Mouse (Mus musculus) kidney, adult 2 months (tissue): Measurements from ENCODE around the gene Fbxw5. TPM values are rescaled to one million over a fixed set of nuclear protein-coding genes. Genes with fewer than 3 reads are reported as not detected.
A peak's percentile ranks its signal among the peaks of the same experiment; 100 is the strongest.

Experiments
- DNase-seq: peaks from one replicate; pipeline ENCODE4 v3.0.0; 2021
- H3K27ac ChIP-seq: fragments of 200-500 bp; 2 replicates; pipeline ENCODE4 v1.5.1; 2012; ENCODE audit warnings: low read depth, low read length, control low read depth, inconsistent platforms; ENCODE audit not compliant: insufficient read depth
- H3K27me3 ChIP-seq: fragments of 200-500 bp; replicated peaks from 2 replicates; pipeline ENCODE4 v1.6.1; 2012; ENCODE audit warnings: mild to moderate bottlenecking, moderate library complexity, low read length, inconsistent platforms; ENCODE audit not compliant: control insufficient read depth, insufficient read depth
- H3K36me3 ChIP-seq: fragments of 200-500 bp; 2 replicates; pipeline ENCODE4 v1.6.1; 2012; ENCODE audit warnings: mild to moderate bottlenecking, moderate library complexity, low read length, inconsistent platforms; ENCODE audit not compliant: control insufficient read depth, insufficient read depth
- H3K4me1 ChIP-seq: fragments of 200-500 bp; 2 replicates; pipeline ENCODE4 v1.6.1; 2011; ENCODE audit warnings: low read length; ENCODE audit not compliant: control insufficient read depth, insufficient read depth
- H3K4me3 ChIP-seq: fragments of 200-500 bp; 2 replicates; pipeline ENCODE4 v1.5.1; 2011; ENCODE audit warnings: mild to moderate bottlenecking, low read depth, low read length, control low read depth; ENCODE audit not compliant: insufficient read depth
- CTCF ChIP-seq: fragments of 200-500 bp; conservative IDR thresholded peaks from 2 replicates; pipeline ENCODE4 v1.5.1; 2011; ENCODE audit warnings: low read depth, mild to moderate bottlenecking, control low read depth, low read length, moderate library complexity, mixed read lengths; ENCODE audit not compliant: insufficient read depth, insufficient read length
- POLR2A ChIP-seq: fragments of 200-500 bp; IDR thresholded peaks from one replicate; pipeline ENCODE4 v1.6.1; 2011; ENCODE audit warnings: low read depth, low read length, control low read depth
- WGBS: fragments of 180-500 bp; shearing (Covaris S2); methylation state at CpG from one replicate; pipeline ENCODE4 v1.1.7; 2018; 5-methylcytosine and 5-hydroxymethylcytosine counted together
- polyA plus RNA-seq: library from polyadenylated mRNA; depleted of rRNA; stranded (reverse); fragments of >200 nt; gene quantifications from 2 replicates; pipeline ENCODE4 v1.2.3, GENCODE M21; 2012; rRNA removed

Gene Fbxw5
- 39.6 and 48.4 TPM in 2 replicates for polyA plus RNA-seq

- H3K4me1 ChIP-seq = peaks cover 11% of the 10 kb centered on the region; the same call in 1 of the 2 replicates
- peak within 1 kb of the TSS; percentile 93 for H3K27ac ChIP-seq
- peak; percentile 94 for DNase-seq
- TF ChIP-seq CTCF (no peak), POLR2A (no peak)
- H3K36me3 ChIP-seq = no peaks in the 10 kb centered on the region
- H3K4me3 ChIP-seq = peak within 1 kb of the TSS; percentile 92
- H3K27me3 ChIP-seq = no peaks in the 10 kb centered on the region
- under 1% methylated on average over 36 of the region's 44 CpGs for WGBS
Measured at GRCm38 (mm10) chr2:25500576-25501405, at the start of gene Fbxw5. Gene Fbxw5, plus strand, starts transcription at chr2:25500750.

DNA sequence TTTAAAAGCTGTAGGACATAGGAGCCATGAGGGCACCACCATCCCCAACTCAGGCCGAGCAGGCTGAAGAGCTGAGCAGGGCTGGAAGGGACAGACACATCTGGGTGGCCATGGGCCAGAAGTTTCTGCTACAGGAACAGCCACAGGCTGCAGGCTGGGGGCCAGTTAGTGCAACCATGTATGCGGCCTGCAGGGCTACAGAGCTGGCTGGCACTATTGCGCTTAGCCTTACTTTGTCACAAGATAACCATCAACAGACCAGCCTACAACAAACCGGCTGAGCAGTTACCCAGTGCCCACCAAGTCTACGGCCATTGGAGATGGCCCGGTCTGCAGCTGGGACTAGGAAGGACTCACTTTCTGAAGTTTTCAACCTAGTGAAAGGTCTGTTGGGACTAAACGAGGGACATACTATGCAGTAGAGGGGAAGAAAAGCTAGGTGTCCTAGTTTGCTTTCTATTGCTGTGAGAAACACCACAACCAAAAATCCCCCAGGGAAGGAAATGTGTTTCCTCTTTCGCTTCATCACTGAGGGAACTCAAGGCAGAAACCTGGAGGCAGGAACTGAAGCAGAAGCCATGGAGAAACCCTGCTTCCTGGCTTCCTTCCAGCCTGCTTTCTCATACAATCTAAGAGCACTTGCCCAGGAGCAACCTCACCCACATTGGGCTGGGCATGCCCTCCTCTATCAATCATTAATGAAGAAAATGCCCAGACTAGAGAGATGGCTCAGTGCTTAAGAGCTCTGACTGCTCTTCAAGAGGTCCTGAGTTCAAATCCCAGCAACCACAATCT, 49.5 kb upstream of the Fbxw5 start:
- Histone ChIP-seq H3K4me1 (no peaks in the 10 kb centered on the region), H3K27me3 (no peaks in the 10 kb centered on the region), H3K36me3 (no peaks in the 10 kb centered on the region), H3K4me3 (no peak overlapping the region), H3K27ac (no peak overlapping the region)
- no peak for TF ChIP-seq POLR2A
- no peak for TF ChIP-seq CTCF
- peak; percentile 66 for DNase-seq
- WGBS = 68% methylated on average over 8 of the region's 8 CpGs

DNA sequence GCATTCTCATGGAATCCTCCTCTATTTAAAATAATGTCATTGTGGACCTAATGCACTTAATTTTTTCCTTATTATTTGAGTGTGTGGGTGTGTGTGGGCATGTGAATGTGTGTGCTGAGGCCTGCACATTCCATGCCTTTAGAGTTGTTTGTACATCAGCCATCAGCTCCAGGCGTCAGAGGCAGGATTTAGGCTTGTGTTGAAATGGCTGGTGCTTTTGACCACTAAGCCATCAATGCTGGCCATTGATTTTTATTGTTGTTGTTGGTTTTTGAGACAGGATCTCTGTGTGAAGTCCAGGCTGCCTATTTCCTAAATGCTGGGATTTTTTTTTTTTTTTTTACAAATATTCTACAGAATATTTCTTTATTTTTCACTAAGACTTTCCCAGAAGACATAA, 47.6 kb upstream of the Fbxw5 start:
- DNase-seq = no peak
- WGBS = 64% methylated on average over 1 of the region's 1 CpGs
- H3K36me3 ChIP-seq = no peaks in the 10 kb centered on the region
- H3K4me1 ChIP-seq = no peaks in the 10 kb centered on the region
- H3K27ac ChIP-seq = no peak overlapping the region
- H3K4me3 ChIP-seq = no peak overlapping the region
- H3K27me3 ChIP-seq = no peaks in the 10 kb centered on the region
- TF ChIP-seq POLR2A = no peak

- DNase-seq = no peak
- H3K4me3 ChIP-seq = no peak within 1 kb of the TSS
- 60% methylated on average over 14 of the region's 14 CpGs for WGBS
- TF ChIP-seq CTCF = no peak
- TF ChIP-seq POLR2A = no peak
- no peaks in the 10 kb centered on the region for H3K36me3 ChIP-seq
- H3K4me1 ChIP-seq = peaks cover 9% of the 10 kb centered on the region
- no peaks in the 10 kb centered on the region for H3K27me3 ChIP-seq
- no peak within 1 kb of the TSS for H3K27ac ChIP-seq
Measured at GRCm38 (mm10) chr2:25456205-25456953, 44.2 kb upstream of the Fbxw5 start, which contains the start of gene Clic3. Gene Clic3, plus strand, starts transcription at chr2:25456838.

- DNase-seq = no peak
- no peak overlapping the region for H3K27ac ChIP-seq
- WGBS = 91% methylated on average over 9 of the region's 9 CpGs
- H3K4me3 ChIP-seq = no peak overlapping the region
- no peaks in the 10 kb centered on the region for H3K36me3 ChIP-seq
- no peaks in the 10 kb centered on the region for H3K27me3 ChIP-seq
- peaks cover 11% of the 10 kb centered on the region for H3K4me1 ChIP-seq
- TF ChIP-seq CTCF (no peak), POLR2A (no peak)
Measured at GRCm38 (mm10) chr2:25457022-25457896, 43.3 kb upstream of the Fbxw5 start.

DNA sequence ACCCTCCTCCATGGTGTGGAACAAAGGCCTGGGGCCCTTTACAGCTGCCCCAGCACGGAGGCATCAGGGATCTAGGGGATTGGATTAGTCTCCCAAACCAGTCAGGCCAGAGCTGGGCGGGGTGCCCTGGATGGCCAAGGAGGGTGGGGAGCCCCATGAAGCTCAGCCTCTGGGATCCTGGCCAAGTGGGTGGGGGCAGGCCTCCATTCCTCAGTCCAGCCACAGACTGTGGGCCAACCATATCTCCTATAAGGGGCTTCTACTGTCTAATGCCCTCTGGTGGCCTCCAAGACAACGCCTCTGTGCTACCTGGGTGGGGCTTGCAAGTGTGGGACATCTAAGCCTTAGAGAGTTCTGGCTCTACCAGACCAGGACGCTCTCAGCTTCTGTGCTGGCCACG, 41.6 kb upstream of the Fbxw5 start:
- Histone ChIP-seq H3K4me1 (peaks cover 11% of the 10 kb centered on the region), H3K27me3 (no peaks in the 10 kb centered on the region), H3K4me3 (no peak overlapping the region), H3K36me3 (no peaks in the 10 kb centered on the region), H3K27ac (no peak overlapping the region)
- 75% methylated on average over 5 of the region's 5 CpGs for WGBS
- TF ChIP-seq POLR2A (no peak), CTCF (no peak)
- peak; percentile 17 for DNase-seq
